Mouse (Mus musculus) embryonic facial prominence, embryonic 12.5 days (tissue): ENCODE results near the gene Smox. TPM values are rescaled to one million over a fixed set of nuclear protein-coding genes. Genes with fewer than 3 reads are reported as not detected.

Experiments
- ATAC-seq: fragments of 200-750 bp; cut with Nextera tagmentation; 2 replicates; pipeline ENCODE4 v1.8.0; 2017; ENCODE audit not compliant: insufficient number of reproducible peaks, insufficient read depth, low FRiP score, low TSS enrichment
- H3K27ac ChIP-seq: fragments of 300-500 bp; sonication (generic); 2 replicates; pipeline ENCODE4 v1.5.1; 2016; ENCODE audit warnings: mild to moderate bottlenecking
- H3K27me3 ChIP-seq: fragments of 300-500 bp; sonication (generic); 2 replicates; pipeline ENCODE4 v1.6.1; 2016; ENCODE audit warnings: mild to moderate bottlenecking, moderate library complexity
- H3K36me3 ChIP-seq: fragments of 300-500 bp; sonication (generic); 2 replicates; pipeline ENCODE4 v1.6.1; 2016; ENCODE audit warnings: mild to moderate bottlenecking
- H3K4me1 ChIP-seq: fragments of 300-500 bp; sonication (generic); 2 replicates; pipeline ENCODE4 v1.6.1; 2016
- H3K4me2 ChIP-seq: fragments of 300-500 bp; sonication (generic); replicated peaks from 2 replicates; pipeline ENCODE4 v1.6.1; 2016; ENCODE audit warnings: mild to moderate bottlenecking, moderate library complexity
- H3K4me3 ChIP-seq: fragments of 300-500 bp; sonication (generic); 2 replicates; pipeline ENCODE4 v1.5.1; 2016; ENCODE audit warnings: mild to moderate bottlenecking
- H3K9ac ChIP-seq: fragments of 300-500 bp; sonication (generic); 2 replicates; pipeline ENCODE4 v1.6.1; 2016; ENCODE audit warnings: mild to moderate bottlenecking, moderate library complexity
- H3K9me3 ChIP-seq: fragments of 300-500 bp; sonication (generic); 2 replicates; pipeline ENCODE4 v1.6.1; 2016; ENCODE audit warnings: mild to moderate bottlenecking, moderate library complexity
- WGBS: fragments of 180-500 bp; shearing (Covaris S2); methylation state at CpG from one replicate; pipeline ENCODE4 v1.1.7; 2016; 5-methylcytosine and 5-hydroxymethylcytosine counted together
- polyA plus RNA-seq: library from polyadenylated mRNA; unstranded; fragments of >200 nt; fragmentation: Nextera tagmentation; extraction: Ambion mirVana; gene quantifications from 2 replicates; pipeline ENCODE4 v1.2.1, GENCODE M21; 2016

Smox gene
- polyA plus RNA-seq, 1 experiment from 2014 or later: 64.8 TPM

DNA sequence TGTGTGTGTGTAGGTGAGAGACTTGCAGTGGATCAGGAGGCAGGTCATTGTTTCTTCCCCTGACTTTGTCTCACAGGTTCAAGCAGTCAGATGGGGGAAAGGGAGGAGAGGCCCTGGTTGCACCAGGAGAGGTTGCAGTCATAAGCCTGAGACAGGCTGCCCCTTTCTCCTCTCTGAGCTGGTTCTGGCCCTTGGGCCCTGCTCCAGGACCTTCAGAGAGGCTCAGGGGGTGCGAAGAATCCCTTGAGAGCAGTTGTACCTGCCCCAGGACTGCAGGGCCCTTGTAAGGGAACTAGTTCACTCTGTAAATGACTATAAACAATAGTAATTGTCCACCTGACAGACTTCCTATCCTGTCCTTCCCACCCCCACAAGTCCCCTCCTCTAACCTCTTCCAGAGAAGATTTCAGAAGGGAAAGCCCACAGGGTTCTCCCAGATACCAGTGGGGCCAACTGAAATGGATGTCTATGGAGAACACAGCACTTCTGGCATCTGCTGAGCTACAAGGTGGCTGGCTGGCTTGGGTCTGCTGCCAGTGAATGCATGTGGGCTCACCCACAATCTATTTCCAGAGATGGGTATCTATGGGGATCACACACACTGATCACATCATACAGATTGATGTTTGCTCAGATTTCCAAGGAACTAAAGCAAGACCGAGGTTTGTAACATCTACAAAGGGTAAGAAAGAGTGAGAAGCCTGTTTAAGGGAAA lies 69.1 kb downstream of the Smox start:
- Histone ChIP-seq H3K9ac (no peak overlapping the region), H3K36me3 (no peaks in the 10 kb centered on the region), H3K9me3 (no peaks in the 10 kb centered on the region), H3K4me2 (no peak overlapping the region), H3K27me3 (peaks cover 84% of the 10 kb centered on the region), H3K4me1 (peaks cover 7% of the 10 kb centered on the region; the same call in 1 of the 2 replicates), H3K27ac (no peak overlapping the region), H3K4me3 (no peak overlapping the region)
- 29% methylated on average over 2 of the region's 2 CpGs for WGBS
- ATAC-seq: no peak

DNA sequence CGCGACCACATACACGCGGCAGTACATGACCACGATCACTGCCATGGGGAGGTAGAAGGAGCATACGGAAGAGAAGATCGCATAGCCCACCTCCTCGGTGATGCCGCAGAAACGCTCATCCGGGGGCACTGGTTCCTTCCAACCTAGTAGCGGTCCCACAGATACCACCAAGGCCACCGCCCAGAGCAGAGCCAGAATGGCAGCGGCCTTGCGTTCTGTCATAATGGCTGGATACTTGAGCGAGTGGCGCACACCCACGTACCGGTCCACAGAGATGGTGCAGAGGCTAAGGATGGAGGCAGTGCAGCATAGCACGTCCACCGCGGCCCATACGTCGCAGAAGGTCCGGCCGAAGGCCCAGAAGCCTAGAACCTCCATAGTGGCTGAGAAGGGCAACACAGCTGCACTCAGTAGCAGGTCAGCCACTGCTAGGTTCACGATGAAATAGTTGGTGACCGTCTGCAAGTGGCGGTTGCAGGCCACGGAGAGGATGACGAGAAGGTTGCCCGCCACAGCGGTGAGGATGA lies 70.1 kb downstream of the Smox start:
- H3K4me2 ChIP-seq: peak overlapping the region; percentile 70
- 4% methylated on average over 33 of the region's 33 CpGs for WGBS
- no peak overlapping the region for H3K9ac ChIP-seq
- peak overlapping the region; percentile 48 for H3K4me3 ChIP-seq
- H3K36me3 ChIP-seq: no peaks in the 10 kb centered on the region
- peaks cover 7% of the 10 kb centered on the region; the same call in 1 of the 2 replicates for H3K4me1 ChIP-seq
- no peak overlapping the region for H3K27ac ChIP-seq
- H3K9me3 ChIP-seq: no peaks in the 10 kb centered on the region
- H3K27me3 ChIP-seq: peaks cover 88% of the 10 kb centered on the region
- ATAC-seq: 0 out of 2 replicates have a peak, but pooled peaks have one; percentile 12

DNA sequence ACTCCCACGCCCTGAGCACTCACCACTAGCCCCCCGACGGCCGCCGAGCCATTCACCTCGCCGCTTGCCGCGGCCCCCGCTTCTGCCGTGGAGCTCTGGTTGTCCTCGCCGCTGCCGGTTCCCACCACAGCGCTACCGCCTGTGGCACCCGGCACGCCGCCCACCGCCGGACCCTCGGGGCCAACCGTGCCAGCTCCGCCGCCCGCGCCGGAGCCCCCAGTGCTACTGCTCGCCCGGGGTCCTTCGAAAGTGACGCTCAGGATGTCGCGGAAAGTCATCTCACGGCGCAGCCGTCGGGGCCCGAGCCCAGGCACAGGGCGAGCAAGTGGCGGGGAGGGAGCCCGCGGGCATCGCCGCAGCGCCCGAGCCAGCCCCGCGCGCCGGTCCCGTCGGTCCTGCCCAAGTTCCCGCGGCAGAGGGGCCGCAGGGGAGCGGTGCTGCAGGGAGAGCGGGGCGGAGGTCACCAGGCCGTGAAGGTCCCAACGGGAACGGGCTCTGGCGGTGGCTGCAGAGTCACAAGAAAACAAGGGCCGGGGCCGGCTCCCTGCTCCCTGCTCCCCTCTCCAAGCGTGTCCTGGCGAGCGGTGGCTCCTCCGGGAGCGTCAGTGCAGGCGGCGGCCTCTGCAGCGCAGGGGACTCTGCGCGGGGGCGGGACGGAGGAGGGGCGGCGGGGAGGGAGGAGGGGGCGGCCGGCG lies 70.7 kb downstream of the Smox start, which contains the start of gene Adra1d:
TSS of gene Adra1d (minus strand) at position 393 of the 695 bp plus-strand sequence.
- ATAC-seq: 0 out of 2 replicates have a peak, but pooled peaks have one; percentile 9
- Histone ChIP-seq H3K4me1 (peaks cover 7% of the 10 kb centered on the region; the same call in 1 of the 2 replicates), H3K9me3 (no peaks in the 10 kb centered on the region), H3K27me3 (peaks cover 84% of the 10 kb centered on the region), H3K4me3 (peak within 1 kb of the TSS; percentile 48), H3K4me2 (peak within 1 kb of the TSS; percentile 70), H3K36me3 (no peaks in the 10 kb centered on the region), H3K9ac (peak within 1 kb of the TSS; percentile 49), H3K27ac (no peak within 1 kb of the TSS)
- WGBS: under 1% methylated on average over 69 of the region's 82 CpGs

DNA sequence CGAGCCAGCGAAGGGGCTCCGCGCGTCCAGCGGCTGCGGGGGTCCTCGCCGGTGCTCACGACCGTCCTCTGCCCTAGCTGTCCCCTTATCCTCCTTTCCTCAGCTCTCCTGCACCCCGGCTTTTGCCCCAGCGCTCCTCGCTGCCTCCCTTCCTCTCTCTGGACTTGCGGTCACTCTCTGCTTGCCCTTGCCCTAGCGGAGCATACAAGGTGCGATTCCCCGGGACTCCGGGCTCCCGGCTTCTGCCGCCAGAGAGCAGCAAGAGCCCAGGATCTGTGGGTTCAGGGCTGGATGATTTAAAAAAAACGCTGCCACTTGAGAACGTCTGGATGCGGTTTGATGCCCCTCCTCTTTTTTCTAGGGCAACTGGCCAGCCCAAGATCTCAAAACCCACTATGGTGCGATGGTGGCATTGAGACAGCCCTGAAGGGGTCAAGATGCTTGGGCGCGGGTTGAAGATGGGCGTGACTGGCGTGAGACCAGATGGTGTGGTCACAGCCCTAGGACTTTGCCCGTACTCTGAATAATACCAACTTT lies 71.4 kb downstream of the Smox start:
- H3K27me3 ChIP-seq: peaks cover 84% of the 10 kb centered on the region
- ATAC-seq: peak; percentile 64; the same call in 1 of the 2 replicates
- peak overlapping the region; percentile 49 for H3K9ac ChIP-seq
- H3K4me2 ChIP-seq: peak overlapping the region; percentile 70
- no peaks in the 10 kb centered on the region for H3K9me3 ChIP-seq
- H3K4me1 ChIP-seq: peaks cover 7% of the 10 kb centered on the region; the same call in 1 of the 2 replicates
- H3K36me3 ChIP-seq: no peaks in the 10 kb centered on the region
- under 1% methylated on average over 24 of the region's 30 CpGs for WGBS
- peak overlapping the region; percentile 48 for H3K4me3 ChIP-seq
- no peak overlapping the region for H3K27ac ChIP-seq

Other genes starting within 250 kb of the Smox start
- gene Pank2, start 229.0 kb upstream of the Smox start, polyA plus RNA-seq: 61.8 and 61.9 TPM in 2 replicates
- 11.3 TPM in 2 replicates for gene Rnf24, start 138.6 kb upstream of the Smox start, polyA plus RNA-seq
- 0.23 and 0.51 TPM in 2 replicates for gene Adra1d, start 70.8 kb downstream of the Smox start, polyA plus RNA-seq